Mouse (Mus musculus) embryonic stem cell, embryonic (primary cell): ENCODE results near the gene Eif2a.
"Not testable (repeated sequence)": the region's sequence is repeated elsewhere in the genome, so short reads cannot be mapped to it uniquely, and the experiment has no call there.

ENCODE experiments used
- CTCF ChIA-PET, 4 experiments: fragments of 300-600 bp in 2 of 4; fragments of 350-600 bp in 2 of 4; sonication (Branson Sonifier 250); formaldehyde crosslinking; loops; one replicate each; lab custom pipeline; 2022; ENCODE audit warnings: inconsistent platforms in 2 of 4; lab: Charles Lee
- POLR2A ChIA-PET, 4 experiments: fragments of 300-600 bp in 2 of 4; fragments of 350-600 bp in 2 of 4; sonication (Branson Sonifier 250); formaldehyde crosslinking; loops; one replicate each; lab custom pipeline; 2022; ENCODE audit warnings: antibody characterized with exemption in 4 of 4, inconsistent platforms in 1 of 4; lab: Charles Lee

Gene Eif2a

GRCm38 (mm10) chr3:58576137-58577066 lies 50.8 kb downstream of the Eif2a start, which contains the start of gene Selenot:
TSS of gene Selenot (plus strand) at chr3:58576636.
- ChIA-PET CTCF (no interaction called here), POLR2A (interaction anchor here (0.6 to 7.0 kb wide), 48 partner anchors 9 to 1000 kb away, joined by 3 to 74 read pairs (median 4); partner anchors contain the start of genes Eif2a (in 3 of the 4), Serp1 (in 3 of the 4), Siah2 (in 2 of the 4) and Wwtr1 (in 1 of the 4))

DNA sequence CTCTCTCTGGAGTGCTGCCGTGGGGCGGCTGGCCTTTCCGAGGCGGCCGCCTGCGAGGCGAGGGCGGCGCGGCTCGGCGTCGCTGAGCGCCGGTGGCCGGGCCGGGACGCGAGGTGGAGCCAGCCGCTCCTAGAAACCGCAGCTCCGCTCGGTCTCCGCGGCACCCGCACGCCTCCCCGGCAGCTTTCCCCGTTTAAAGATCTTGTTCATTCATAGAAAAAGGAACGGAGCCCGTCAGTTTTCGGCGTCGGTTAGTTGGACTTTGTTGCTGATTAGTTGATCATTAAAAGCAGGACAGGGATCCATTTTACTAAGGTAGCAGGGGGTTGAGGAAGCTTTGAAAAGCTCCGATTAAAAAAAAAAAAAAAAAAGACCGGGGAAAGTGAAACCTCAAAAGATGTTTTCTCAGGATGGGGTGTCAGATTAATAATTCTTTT lies 51.5 kb downstream of the Eif2a start:
- ChIA-PET POLR2A (interaction anchor here (0.6 to 7.0 kb wide), 43 partner anchors 10 to 1001 kb away, joined by 3 to 74 read pairs (median 4); partner anchors contain the start of genes Eif2a (in 3 of the 4), Serp1 (in 3 of the 4), Siah2 (in 1 of the 4) and Wwtr1 (in 1 of the 4)), CTCF (no interaction called here)

DNA sequence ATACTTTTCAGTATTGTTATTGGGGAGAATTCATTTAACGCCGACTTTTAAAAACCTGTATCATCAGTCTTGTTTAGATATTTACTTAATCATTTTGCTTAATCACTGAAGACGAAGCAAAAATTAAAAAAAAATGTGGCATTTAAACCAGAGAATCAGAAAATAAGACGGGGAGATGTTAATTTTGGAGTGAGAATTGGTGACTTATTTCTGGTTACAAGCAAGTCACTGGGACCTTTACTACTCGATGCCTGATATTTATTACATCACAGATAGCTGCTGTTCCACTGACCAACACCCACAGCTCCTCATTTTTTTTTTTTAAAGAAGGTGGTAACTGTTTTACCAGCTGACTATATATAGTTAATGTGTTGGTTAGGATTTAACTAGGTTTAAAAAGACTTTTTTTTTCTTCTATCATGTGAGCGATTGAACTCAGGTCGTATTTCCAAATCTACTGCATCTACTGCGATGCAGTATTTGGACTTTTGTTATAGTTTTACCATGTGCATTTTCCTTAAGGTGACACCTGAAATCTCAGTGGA lies 52.0 kb downstream of the Eif2a start:
- ChIA-PET POLR2A (interaction anchor here (0.6 to 7.0 kb wide), 29 partner anchors 10 to 1939 kb away, joined by 3 to 74 read pairs (median 5); partner anchors contain the start of genes Eif2a (in 2 of the 4), Serp1 (in 2 of the 4), Siah2 (in 2 of the 4) and Wwtr1 (in 1 of the 4)), CTCF (no interaction called here)

GRCm38 (mm10) chr3:58581530-58581929 lies 55.9 kb downstream of the Eif2a start:
- ChIA-PET POLR2A (interaction anchor here in 1 of 4 experiments (0.7 to 1.2 kb wide), 3 partner anchors 9 to 49 kb away, joined by 3 read pairs; no protein-coding TSS in a partner anchor), CTCF (no interaction called here)

GRCm38 (mm10) chr3:58582297-58582696 lies 56.7 kb downstream of the Eif2a start:
- ChIA-PET CTCF (no interaction called here), POLR2A (interaction anchor here in 1 of 4 experiments (0.9 kb wide), 2 partner anchors 8 to 11 kb away, joined by 3 read pairs; no protein-coding TSS in a partner anchor)

DNA sequence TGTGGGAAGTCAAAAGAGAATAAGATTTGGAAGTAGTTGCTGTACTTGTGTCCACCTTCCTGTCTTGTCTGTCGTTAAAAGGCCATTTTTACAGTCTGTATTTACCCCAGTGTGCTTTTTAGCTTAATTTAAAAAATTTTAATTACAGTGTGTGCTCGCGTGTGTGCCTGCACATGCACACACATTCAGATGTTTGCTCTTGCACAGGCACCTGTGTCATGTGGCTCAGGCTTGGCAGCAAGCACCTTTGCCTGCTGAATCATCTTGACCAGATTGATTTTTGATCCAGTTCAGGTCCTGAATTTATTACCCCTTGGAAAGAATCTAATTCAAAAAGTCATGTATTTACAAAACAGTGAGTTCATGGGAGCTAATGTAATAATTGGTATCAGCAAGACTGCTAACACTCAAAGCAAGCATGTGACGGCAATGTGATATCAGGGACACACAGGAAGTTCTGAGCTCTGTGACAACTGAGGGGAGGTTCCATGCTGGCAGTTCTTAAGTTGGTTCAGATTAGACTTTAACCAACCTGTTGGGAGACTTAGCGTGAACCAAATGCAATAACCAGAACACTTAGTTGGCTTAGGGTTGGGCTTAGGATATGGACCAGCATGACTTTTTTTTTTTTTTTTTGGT lies 57.3 kb downstream of the Eif2a start:
- ChIA-PET CTCF (interaction anchor here in 1 of 4 experiments (0.6 kb wide), 1 partner anchor 17 kb away, joined by 4 read pairs; no protein-coding TSS in a partner anchor), POLR2A (interaction anchor here in 1 of 4 experiments (0.9 kb wide), 1 partner anchor 10 kb away, joined by 3 read pairs; no protein-coding TSS in a partner anchor)

DNA sequence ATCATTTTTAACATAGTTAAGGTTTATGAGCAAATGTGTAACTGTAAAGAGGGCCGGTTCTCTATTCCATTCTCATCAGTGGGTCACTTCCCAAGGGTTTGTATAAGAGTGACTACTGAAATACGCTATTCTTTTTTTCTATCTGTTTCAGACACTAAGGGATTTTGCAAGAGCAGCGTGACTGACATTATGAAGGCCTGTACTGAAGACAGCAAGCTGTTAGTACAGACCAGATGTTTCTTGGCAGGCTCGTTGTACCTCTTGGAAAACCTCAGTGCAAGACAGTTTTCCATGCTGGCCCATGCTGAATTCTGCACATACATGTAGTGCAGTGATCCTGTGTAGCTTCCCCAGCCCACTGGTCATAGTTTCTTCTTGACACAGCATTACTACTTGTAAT lies 64.9 kb downstream of the Eif2a start:
- CTCF ChIA-PET: not testable (repeated sequence)
- POLR2A ChIA-PET: interaction anchor here in 2 of 4 experiments (0.7 to 6.0 kb wide), 4 partner anchors 9 to 87 kb away, joined by 3 to 74 read pairs (median 4); partner anchors contain the start of gene Selenot (in 1 of the 2)

- POLR2A ChIA-PET: interaction anchor here in 1 of 4 experiments (1.0 to 3.5 kb wide), 3 partner anchors 10 to 71 kb away, joined by 3 to 15 read pairs (median 4); partner anchors contain the start of gene Selenot
Observed at GRCm38 (mm10) chr3:58592666-58593065, 67.0 kb downstream of the Eif2a start.

GRCm38 (mm10) chr3:58593623-58594022 lies 68.0 kb downstream of the Eif2a start:
- ChIA-PET CTCF (interaction anchor here in 1 of 4 experiments (0.7 kb wide), 1 partner anchor 472 kb away, joined by 3 read pairs; no protein-coding TSS in a partner anchor), POLR2A (interaction anchor here in 1 of 4 experiments (0.5 to 3.5 kb wide), 5 partner anchors 11 to 1681 kb away, joined by 3 to 15 read pairs (median 4); partner anchors contain the start of gene Selenot)

More at GRCm38 (mm10) chr3:58592666-58593065, 67.0 kb downstream of the Eif2a start:
- CTCF ChIA-PET: not testable (repeated sequence)
